Mouse (Mus musculus) lung, postnatal 0 days (tissue): Measurements from ENCODE around the gene BC049730. TPM values are rescaled to one million over a fixed set of nuclear protein-coding genes. Genes with fewer than 3 reads are reported as not detected.

Experiments
- ATAC-seq: fragments of 200-750 bp; cut with Nextera tagmentation; 2 replicates; pipeline ENCODE4 v1.8.0; 2017; ENCODE audit warnings: moderate library complexity
- DNase-seq: peaks from one replicate; pipeline ENCODE4 v3.0.0-alpha.2; 2016; ENCODE audit warnings: low spot score
- H3K27ac ChIP-seq: fragments of 300-500 bp; sonication (generic); 2 replicates; pipeline ENCODE4 v1.5.1; 2014; ENCODE audit warnings: antibody characterized with exemption, mild to moderate bottlenecking, low read length, mixed read lengths
- H3K27me3 ChIP-seq: fragments of 300-500 bp; sonication (generic); replicated peaks from 2 replicates; pipeline ENCODE4 v1.6.1; 2014; ENCODE audit warnings: low read length, mixed read lengths; ENCODE audit not compliant: insufficient read depth
- H3K36me3 ChIP-seq: fragments of 300-500 bp; sonication (generic); 2 replicates; pipeline ENCODE4 v1.6.1; 2014; ENCODE audit warnings: low read length, mixed read lengths; ENCODE audit not compliant: insufficient read depth
- H3K4me1 ChIP-seq: fragments of 300-500 bp; sonication (generic); 2 replicates; pipeline ENCODE4 v1.6.1; 2014; ENCODE audit warnings: antibody characterized with exemption, low read depth, low read length, mixed read lengths; ENCODE audit not compliant: insufficient read depth
- H3K4me2 ChIP-seq: fragments of 300-500 bp; sonication (generic); replicated peaks from 2 replicates; pipeline ENCODE4 v1.6.1; 2014; ENCODE audit warnings: low read depth, mild to moderate bottlenecking, low read length, moderate library complexity, mixed read lengths
- H3K4me3 ChIP-seq: fragments of 300-500 bp; sonication (generic); 2 replicates; pipeline ENCODE4 v1.5.1; 2014; ENCODE audit warnings: low read depth, low read length
- H3K9ac ChIP-seq: fragments of 300-500 bp; sonication (generic); replicated peaks from 2 replicates; pipeline ENCODE4 v1.6.1; 2014; ENCODE audit warnings: low read depth, mild to moderate bottlenecking
- H3K9me3 ChIP-seq: fragments of 300-500 bp; sonication (generic); 2 replicates; pipeline ENCODE4 v1.6.1; 2016; ENCODE audit warnings: low read length, mixed read lengths
- CTCF ChIP-seq: IDR thresholded peaks from 2 replicates; pipeline ENCODE4 v1.5.1; 2016; ENCODE audit warnings: antibody characterized with exemption, mild to moderate bottlenecking
- EP300 ChIP-seq: IDR thresholded peaks from 2 replicates; pipeline ENCODE4 v1.6.1; 2016; ENCODE audit warnings: antibody characterized with exemption, mild to moderate bottlenecking, control low read depth
- WGBS: fragments of 180-500 bp; shearing (Covaris S2); extraction: QIAGEN DNeasy Blood & Tissue Kit; methylation state at CpG from one replicate; pipeline ENCODE4 v1.1.7; 2014; 5-methylcytosine and 5-hydroxymethylcytosine counted together
- polyA plus RNA-seq: library from polyadenylated mRNA; unstranded; fragments of >200 nt; fragmentation: Nextera tagmentation; extraction: Ambion mirVana; gene quantifications from 2 replicates; pipeline ENCODE4 v1.2.1, GENCODE M21; 2015

Gene BC049730
- polyA plus RNA-seq = not detected in 2 replicates

DNA sequence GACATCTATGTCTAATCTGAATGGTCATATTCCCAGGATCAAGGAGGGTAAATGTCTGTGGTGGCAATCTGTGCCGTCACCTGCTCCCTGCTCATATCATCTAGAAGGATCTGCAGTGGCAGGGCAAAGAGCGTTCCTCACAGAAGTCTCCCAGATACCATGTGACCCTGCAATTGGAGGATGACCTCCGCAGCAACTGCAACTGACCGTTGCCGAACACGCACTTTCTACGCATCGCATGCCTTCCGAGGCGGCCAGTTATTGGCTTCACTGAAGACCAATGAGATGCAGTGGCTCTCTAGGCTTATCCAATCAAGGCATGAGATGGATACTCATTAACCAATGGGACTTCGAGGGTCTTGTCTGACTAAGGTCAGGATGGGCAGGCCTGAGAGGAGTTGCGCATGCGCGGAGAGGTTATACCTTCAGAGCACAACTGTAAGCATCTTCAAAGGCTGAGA lies at the start of gene BC049730:
TSS of gene BC049730 (plus strand) at position 411 of the 461 bp plus-strand sequence.
- no peaks in the 10 kb centered on the region for H3K36me3 ChIP-seq
- H3K4me3 ChIP-seq = no peak within 1 kb of the TSS
- H3K4me1 ChIP-seq = no peaks in the 10 kb centered on the region
- TF ChIP-seq CTCF (no peak), EP300 (no peak)
- no peak within 1 kb of the TSS for H3K27ac ChIP-seq
- H3K9ac ChIP-seq = no peak within 1 kb of the TSS
- H3K27me3 ChIP-seq = no peaks in the 10 kb centered on the region
- H3K4me2 ChIP-seq = no peak within 1 kb of the TSS
- DNase-seq (no peak), ATAC-seq (no peak)
- WGBS = 91% methylated on average over 14 of the region's 14 CpGs
- no peaks in the 10 kb centered on the region for H3K9me3 ChIP-seq

DNA sequence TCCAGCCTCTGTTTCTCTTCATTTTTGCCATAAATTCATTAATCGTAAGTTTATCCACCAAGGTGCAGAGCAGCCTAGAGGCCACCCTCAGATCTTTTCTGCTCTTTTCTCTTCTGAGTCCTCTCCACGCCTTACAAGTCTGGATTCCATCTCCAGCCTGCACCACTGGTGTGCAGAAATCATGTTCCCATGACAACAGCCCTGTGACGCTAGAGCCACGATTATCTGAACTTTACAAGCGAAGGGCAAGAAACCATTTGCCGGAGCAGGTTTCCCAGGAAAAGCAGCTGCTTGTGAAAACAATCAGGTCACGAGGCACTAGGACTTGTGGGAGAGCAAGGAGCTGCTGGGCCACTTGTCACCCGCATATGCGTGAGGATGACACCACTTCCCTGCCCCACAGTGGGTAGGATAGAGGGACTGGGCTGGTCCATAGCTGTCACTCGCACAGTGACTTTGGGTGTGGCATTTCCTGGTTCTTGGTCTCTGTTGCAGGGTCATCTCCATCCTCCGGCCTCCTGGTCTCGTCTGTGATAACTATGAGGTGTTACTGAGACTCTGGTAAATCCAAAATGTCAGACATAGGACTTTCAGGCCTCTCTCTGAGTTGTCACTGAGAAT lies 49.2 kb upstream of the BC049730 start:
- 29% methylated on average over 12 of the region's 12 CpGs for WGBS
- no peak for DNase-seq
- no peak overlapping the region for H3K4me2 ChIP-seq
- no peak overlapping the region for H3K4me3 ChIP-seq
- ATAC-seq = no peak
- no peaks in the 10 kb centered on the region for H3K4me1 ChIP-seq
- no peak overlapping the region for H3K27ac ChIP-seq
- no peak overlapping the region for H3K9ac ChIP-seq
- no peaks in the 10 kb centered on the region for H3K36me3 ChIP-seq
- no peaks in the 10 kb centered on the region for H3K27me3 ChIP-seq
- TF ChIP-seq CTCF (no peak), EP300 (no peak)
- H3K9me3 ChIP-seq = no peaks in the 10 kb centered on the region

DNA sequence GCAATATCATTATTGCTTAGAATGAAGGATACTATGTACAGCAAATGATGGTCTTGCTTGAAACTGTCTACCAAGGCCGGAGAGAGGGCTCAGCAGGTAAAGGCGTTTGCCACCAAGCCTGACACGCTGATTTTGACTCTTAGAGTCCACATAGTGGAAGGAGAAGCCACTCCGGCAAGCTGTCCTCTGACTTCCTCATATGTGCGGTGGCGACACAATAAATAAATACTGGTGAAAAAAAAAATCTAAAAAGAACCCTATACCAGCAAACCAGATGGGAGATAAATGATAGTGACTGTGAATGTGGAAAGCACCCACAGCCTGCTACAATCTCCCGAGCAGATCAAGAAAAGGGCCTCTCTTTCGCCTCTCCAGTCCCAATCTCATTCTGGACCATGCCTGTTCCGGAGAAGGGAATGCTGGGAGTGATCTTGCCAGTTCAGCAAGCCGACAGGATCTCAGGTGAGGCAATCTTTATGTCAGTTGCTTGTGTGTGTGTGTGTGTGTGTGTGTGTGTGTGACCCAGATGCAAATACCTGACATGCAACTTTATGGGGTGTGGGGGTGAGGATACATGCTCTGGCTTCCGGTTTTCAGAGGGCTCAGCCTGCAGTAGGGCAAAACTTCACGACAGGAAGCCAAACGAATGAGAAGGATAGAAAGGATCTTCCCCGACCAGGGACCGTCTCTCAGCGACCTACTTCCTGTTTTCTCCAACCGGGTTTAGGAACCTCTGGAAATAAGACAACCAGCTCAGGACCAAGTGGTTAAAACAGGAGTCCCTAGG lies 47.7 kb upstream of the BC049730 start:
- no peak overlapping the region for H3K4me2 ChIP-seq
- ATAC-seq = no peak

DNA sequence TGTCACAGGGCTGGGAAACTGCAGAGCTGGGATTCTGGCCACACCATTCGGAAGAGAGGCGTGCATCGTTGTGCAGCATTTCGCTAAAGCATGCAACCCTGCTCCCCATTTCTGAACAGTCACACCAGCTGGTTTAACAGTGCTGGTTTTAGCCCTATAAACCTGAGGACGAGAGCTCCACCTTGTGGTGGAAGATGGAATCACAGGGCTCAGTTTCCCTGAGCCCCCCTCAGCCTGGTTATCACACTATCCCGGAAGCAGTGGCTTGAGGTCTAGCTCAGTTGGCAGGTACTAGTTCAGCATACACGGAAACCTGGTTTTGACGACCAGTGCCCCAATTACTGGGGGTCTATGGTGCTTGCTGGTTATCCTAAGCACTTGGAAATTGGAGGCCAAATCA lies 46.5 kb upstream of the BC049730 start:
- WGBS = 16% methylated on average over 8 of the region's 8 CpGs

More for the DNA sequence above, 47.7 kb upstream of the BC049730 start:
- Histone ChIP-seq H3K9me3 (no peaks in the 10 kb centered on the region), H3K27me3 (no peaks in the 10 kb centered on the region), H3K36me3 (no peaks in the 10 kb centered on the region), H3K27ac (no peak overlapping the region), H3K9ac (no peak overlapping the region), H3K4me3 (no peak overlapping the region), H3K4me1 (no peaks in the 10 kb centered on the region)
- WGBS = 44% methylated on average over 17 of the region's 17 CpGs
- DNase-seq = no peak
- TF ChIP-seq CTCF = no peak
- TF ChIP-seq EP300 = no peak

DNA sequence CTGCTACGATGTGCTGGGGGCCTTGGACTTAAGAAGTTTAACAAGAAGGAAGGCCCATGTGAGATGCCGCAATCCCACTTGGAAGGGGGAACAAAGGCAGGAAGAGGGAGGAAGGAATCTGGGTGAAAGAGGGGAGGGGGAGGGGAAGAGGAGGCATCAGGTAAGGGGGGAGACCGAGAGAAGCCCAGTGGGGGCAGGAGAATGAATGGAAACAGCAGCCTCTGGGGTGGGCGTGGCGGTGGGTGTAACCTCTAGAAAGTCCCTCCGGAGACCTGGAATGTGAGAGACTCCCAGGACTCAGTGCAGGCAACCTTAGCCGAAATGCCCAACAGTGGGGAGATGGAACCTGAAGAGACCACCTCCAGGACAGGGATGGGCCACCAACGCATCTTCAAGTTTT lies 44.7 kb upstream of the BC049730 start:
- DNase-seq = no peak
- TF ChIP-seq EP300 (no peak), CTCF (no peak)
- H3K4me3 ChIP-seq = no peak overlapping the region
- no peak for ATAC-seq
- H3K27me3 ChIP-seq = no peaks in the 10 kb centered on the region
- H3K27ac ChIP-seq = no peak overlapping the region
- WGBS = 46% methylated on average over 8 of the region's 8 CpGs
- no peaks in the 10 kb centered on the region for H3K9me3 ChIP-seq
- no peak overlapping the region for H3K9ac ChIP-seq
- no peak overlapping the region for H3K4me2 ChIP-seq
- H3K4me1 ChIP-seq = no peaks in the 10 kb centered on the region
- H3K36me3 ChIP-seq = no peaks in the 10 kb centered on the region

More for the DNA sequence above, 46.5 kb upstream of the BC049730 start:
- DNase-seq (peak; percentile 73), ATAC-seq (peak; percentile 19; the same call in 1 of the 2 replicates)
- no peak overlapping the region for H3K4me3 ChIP-seq
- no peaks in the 10 kb centered on the region for H3K4me1 ChIP-seq
- no peak overlapping the region for H3K4me2 ChIP-seq
- H3K9ac ChIP-seq = no peak overlapping the region
- TF ChIP-seq CTCF (peak; percentile 96), EP300 (no peak)
- no peaks in the 10 kb centered on the region for H3K36me3 ChIP-seq
- no peak overlapping the region for H3K27ac ChIP-seq
- no peaks in the 10 kb centered on the region for H3K9me3 ChIP-seq
- H3K27me3 ChIP-seq = no peaks in the 10 kb centered on the region

DNA sequence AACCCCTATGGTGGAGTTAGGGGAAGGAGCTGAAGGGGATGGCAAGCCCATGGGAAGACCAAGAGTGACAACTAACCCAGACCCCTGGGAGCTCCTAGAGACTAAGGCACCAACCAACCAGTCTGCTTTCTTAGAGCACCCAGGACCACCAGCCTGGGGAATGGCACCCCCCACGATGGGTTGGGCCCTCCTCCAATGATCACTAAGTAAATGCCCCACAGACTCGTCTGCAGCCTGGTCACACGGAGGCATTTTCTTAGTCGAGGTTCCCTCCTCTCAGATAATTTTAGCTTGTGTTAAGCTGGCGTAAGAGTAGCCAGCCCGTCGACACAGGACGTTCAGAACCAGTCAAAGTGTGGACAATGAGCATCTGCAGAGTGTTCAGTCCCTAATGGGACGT lies 44.1 kb upstream of the BC049730 start:
- H3K36me3 ChIP-seq = no peaks in the 10 kb centered on the region
- no peak overlapping the region for H3K4me3 ChIP-seq
- no peak overlapping the region for H3K4me2 ChIP-seq
- no peaks in the 10 kb centered on the region for H3K27me3 ChIP-seq
- no peaks in the 10 kb centered on the region for H3K9me3 ChIP-seq
- H3K4me1 ChIP-seq = no peaks in the 10 kb centered on the region
- WGBS = 75% methylated on average over 9 of the region's 9 CpGs
- DNase-seq (no peak), ATAC-seq (no peak)
- no peak overlapping the region for H3K9ac ChIP-seq
- no peak for TF ChIP-seq EP300
- TF ChIP-seq CTCF = no peak
- no peak overlapping the region for H3K27ac ChIP-seq
